Comparison of ENCODE assay signal across 22 mouse cellular contexts in genomic region chr4:47823299-47823698, GRCm38 (mm10).
DNase-seq lines count a peak whose midpoint lies in the region; ATAC-seq lines count a peak whose summit lies in the region.
"Had no signal": no experiment of that assay in that cellular context is flagged by ENCODE, and none has a peak within 500 bp of the region (broad histone marks: within the 10 kb centered on the region; RNA-seq: fewer than 3 reads in every experiment).

No protein-coding gene starts in this region.

- no peak overlapping the region for H3K4me3 ChIP-seq in midbrain, embryonic 15.5 days

- H3K27me3 ChIP-seq in midbrain, embryonic 15.5 days (replicated peaks), result no peaks in the 10 kb centered on the region
- H3K27me3 ChIP-seq: CH12.LX had no signal

- no peaks in the 10 kb centered on the region for H3K4me1 ChIP-seq in midbrain, embryonic 15.5 days

- ATAC-seq in common myeloid progenitor, adult 5-6 weeks (replicated peaks; ENCODE audit: low read depth, poor library complexity, severe bottlenecking), result 0 out of 2 replicates have a peak, but pooled peaks have one; percentile 36
- ATAC-seq in granulocyte monocyte progenitor cell, adult 5-6 weeks (replicated peaks; ENCODE audit: poor library complexity, severe bottlenecking), result peak; percentile 44
- peak; percentile 45 to 90; a peak in 2 of 4 replicates for ATAC-seq in hematopoietic stem cell, adult 5-6 weeks (replicated peaks in 1 of 2; ENCODE audit: insufficient read depth in 1 of 2, low FRiP score in 2 of 2, low TSS enrichment in 1 of 2, low read depth in 1 of 2, poor library complexity in 2 of 2, severe bottlenecking in 2 of 2)
- no peak for ATAC-seq in midbrain, embryonic 15.5 days (replicated peaks)
- no peak for ATAC-seq in frontal cortex, adult (ENCODE audit: low TSS enrichment)
- ATAC-seq: activated CD4-positive, CD25-positive, alpha-beta regulatory T cell, adult 4 months; CD4-positive, CD25-positive, alpha-beta regulatory T cell, adult 4 months; Patski had no signal

- H3K9ac ChIP-seq in midbrain, embryonic 15.5 days, result no peak overlapping the region

- no peak overlapping the region for H3K4me2 ChIP-seq in midbrain, embryonic 15.5 days

- whole genome bisulfite sequencing in midbrain, embryonic 15.5 days, result 87% methylated on average over 9 of the region's 9 CpGs

- no peak overlapping the region for H3K27ac ChIP-seq in midbrain, embryonic 15.5 days

- H3K9me3 ChIP-seq in midbrain, embryonic 15.5 days, result no peaks in the 10 kb centered on the region
- H3K9me3 ChIP-seq: G1E had no signal

- peak; percentile 30 for DNase-seq in heart, adult 11 months
- no peak for DNase-seq in heart, adult 8-10 months (ENCODE audit: low spot score)
- DNase-seq in layer of hippocampus, adult 9-10 months (ENCODE audit: low spot score), result no peak
- DNase-seq: adrenal gland, adult 2 months; adrenal gland, adult 8-10 months; adrenal gland, postnatal 10 days; adrenal gland, postnatal 14 days; adrenal gland, postnatal 25 days; adrenal gland, postnatal 36 days; B cell, adult 2 months; cerebellum, adult 11 months; cerebellum, adult 11-12 months had no signal

- H3K36me3 ChIP-seq in midbrain, embryonic 15.5 days (replicated peaks), result no peaks in the 10 kb centered on the region
- H3K36me3 ChIP-seq: G1E had no signal

Comparison
In these comparisons a context has a peak if more than half of its experiments do, and no peak if none do; other contexts are left out.
1. ATAC-seq: peak in common myeloid progenitor, adult 5-6 weeks (single experiment), granulocyte monocyte progenitor cell, adult 5-6 weeks (single experiment) and hematopoietic stem cell, adult 5-6 weeks (2 of 2); none in midbrain, embryonic 15.5 days (single experiment) and frontal cortex, adult (single experiment).